Mouse (Mus musculus): Measurements from ENCODE around the gene Zbtb46.

GRCm38 (mm10) chr2:181420426-181420825, 38.8 kb downstream of the Zbtb46 start:
- TF ChIP-seq CTCF (IDR thresholded peaks at IDR 0.05; ENCODE audit: low read depth, low read length): no peak
- TF ChIP-seq POLR2A (IDR thresholded peaks at IDR 0.05; ENCODE audit: borderline replicate concordance, low read depth, low read length): no peak
